Mouse (Mus musculus) adrenal gland, adult (tissue): ENCODE data around the gene Zfp566.
"Not testable (repeated sequence)": the region's sequence is repeated elsewhere in the genome, so short reads cannot be mapped to it uniquely, and the experiment has no call there.

Experiments used
- DNase-seq, 2 experiments: peaks; one replicate each; pipeline ENCODE4 v3.0.0; 2022 to 2023; ENCODE audit warnings: low spot score in 1 of 2; ENCODE audit not compliant: inconsistent age in 2 of 2

Zfp566 gene

DNA sequence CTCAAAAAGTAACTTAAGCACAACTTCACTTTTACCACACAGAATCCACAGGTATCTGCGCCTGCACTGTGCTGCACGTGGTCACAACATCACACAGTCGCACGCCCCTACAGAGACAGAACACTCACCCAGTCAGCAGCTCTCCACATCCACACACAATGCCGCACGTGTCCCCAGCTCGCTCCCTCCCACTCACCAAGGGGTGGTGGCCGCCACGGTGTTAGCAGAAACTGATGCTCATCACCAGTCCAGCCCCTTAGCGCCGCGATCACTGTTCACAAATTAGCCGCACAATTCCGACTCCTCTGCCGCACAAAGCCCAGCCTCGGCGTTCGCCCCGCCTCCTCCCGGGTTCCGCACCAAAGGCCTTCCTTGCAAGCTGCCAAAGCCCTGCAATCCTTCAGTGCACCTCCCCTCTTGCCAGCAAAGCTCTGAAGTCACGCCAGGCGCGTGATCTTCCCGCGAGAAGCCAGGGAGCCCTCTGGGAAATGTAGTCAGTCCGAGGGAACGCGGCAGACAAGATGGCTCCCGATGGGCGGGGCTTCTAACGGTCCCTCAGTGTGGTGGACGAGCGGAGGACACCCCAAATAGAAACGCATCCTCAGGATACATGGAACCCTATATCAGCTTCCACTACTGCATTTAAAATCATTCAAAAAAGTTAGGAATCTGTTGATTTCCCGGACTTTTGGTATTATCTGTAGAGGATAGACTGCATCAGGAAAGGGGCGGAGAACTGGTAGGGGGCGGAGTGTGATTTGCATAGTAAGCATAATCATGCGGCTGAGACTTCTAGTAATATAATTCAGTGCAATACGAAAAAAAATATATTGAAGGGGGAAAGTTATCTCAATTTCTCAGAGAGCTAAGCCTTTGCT is at the start of gene Zfp566, which contains the start of gene Gm26920:
Zfp566 (minus strand) TSS at position 436 of the 878 bp plus-strand sequence.
Gm26920 (minus strand) TSS at position 319 of the 878 bp plus-strand sequence.
- DNase-seq = peak; percentile 96 to 98

- DNase-seq = no peak
These were observed 46.5 kb upstream of the Zfp566 start for GRCm38 (mm10) chr7:30136826-30137225.

DNA sequence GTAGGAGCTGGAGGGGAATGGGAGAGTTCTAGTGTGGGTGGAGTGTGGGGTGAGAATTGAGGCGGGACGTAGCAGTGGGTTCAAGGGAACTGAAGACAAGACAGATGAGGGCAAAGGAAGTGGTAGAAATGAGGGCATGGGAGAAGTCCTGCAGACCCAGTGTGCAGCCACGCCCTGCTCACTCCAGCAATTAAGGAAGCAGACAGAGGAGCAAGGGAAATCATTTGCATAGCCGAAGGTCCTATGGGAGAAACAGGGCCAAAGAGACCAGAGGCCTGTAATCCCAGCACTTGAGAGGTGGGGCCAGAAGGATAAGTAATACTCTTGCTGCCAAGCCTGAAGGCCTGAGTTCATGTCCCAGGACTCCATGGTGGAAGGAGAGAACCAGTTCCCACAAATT is 42.1 kb upstream of the Zfp566 start:
- DNase-seq = no peak

DNA sequence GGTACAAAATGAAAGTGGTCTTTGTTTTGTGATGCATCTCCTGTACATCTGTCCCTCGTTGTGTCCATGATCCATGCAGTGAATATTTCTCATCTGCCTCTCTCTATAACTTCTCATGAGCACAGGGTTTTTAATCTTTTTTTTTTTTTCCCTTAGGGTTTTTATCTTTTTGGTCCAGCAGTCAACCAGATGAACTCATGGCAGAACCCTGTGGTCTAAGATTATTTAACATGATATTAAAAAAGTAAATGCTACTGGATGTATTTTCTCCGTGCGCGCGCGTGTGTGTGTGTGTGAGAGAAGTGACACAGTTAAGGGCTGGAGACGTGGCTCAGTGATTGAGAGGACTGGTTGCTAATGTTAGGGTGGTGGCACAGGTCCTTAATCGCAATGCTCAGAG is 39.6 kb upstream of the Zfp566 start:
- DNase-seq = no peak

- DNase-seq = no peak
These were observed 31.8 kb upstream of the Zfp566 start for GRCm38 (mm10) chr7:30122188-30122530.

GRCm38 (mm10) chr7:30121308-30122187 is 31.2 kb upstream of the Zfp566 start, which contains the start of gene Zfp382:
Gene Zfp382, plus strand, starts transcription at chr7:30121942.
- peak; percentile 91 to 96 for DNase-seq

DNA sequence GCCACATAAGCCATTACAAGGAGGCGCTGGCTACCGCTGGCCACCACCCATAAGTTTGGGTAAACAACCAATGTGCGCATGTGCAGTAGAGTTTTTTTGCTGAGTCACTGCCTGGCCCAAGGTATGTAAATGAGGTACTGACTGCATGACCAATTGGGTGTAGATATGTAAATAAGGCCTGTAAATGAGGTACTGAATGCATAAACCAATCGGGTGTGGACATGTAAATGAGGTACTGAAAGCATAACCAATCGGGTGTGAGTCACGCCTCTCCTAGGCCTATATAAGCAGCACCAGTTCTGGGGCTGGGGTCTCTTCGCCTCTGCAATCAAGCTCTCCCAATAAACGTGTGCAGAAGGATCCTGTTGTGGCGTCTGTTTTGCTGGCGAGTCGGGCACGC is 27.6 kb upstream of the Zfp566 start:
- not testable (repeated sequence) for DNase-seq

DNA sequence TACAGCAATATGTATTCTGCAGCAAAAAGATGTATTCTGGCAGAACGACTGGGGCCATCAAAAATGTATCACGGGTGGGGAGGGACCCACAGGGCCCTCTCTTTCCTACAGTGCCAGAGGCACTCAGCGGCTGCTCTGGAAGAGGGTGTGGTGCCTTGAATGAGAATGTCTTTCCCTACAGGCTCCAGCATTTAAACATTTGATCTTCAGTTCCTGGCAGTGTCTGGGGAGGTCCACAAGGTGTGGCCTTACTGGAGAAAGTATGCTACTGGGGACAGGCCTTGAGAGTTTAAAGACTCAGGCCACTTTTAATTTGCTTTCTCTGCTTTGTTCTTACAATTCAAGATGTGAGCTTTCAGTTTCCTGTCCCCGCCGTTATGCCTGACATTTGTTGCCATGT is 25.7 kb upstream of the Zfp566 start:
- DNase-seq = no peak

DNA sequence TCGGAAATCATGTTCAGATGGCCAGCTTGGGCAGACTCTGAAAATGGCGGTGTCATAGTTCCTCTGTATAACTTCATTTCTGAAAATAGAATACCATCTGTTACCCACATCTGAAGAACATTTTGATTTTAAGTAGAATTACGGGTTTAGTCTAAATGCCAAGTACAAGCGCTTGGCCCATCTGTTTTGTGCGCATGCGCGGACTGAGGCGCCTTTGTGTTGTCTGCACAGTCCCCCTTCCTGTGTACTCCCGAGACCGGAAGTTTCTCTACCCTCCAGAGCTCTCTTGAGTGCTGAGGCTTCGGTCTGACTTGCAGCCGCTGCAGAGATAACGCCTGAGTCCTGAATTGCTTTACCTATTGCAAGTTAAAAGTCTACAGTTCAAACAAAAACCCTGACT is 9.0 kb upstream of the Zfp566 start:
- DNase-seq = no peak

GRCm38 (mm10) chr7:30095551-30096125 is 5.3 kb upstream of the Zfp566 start:
- peak in 1 of 2 experiments; percentile 53 for DNase-seq

- peak; percentile 91 to 97 for DNase-seq
These were observed 4.5 kb upstream of the Zfp566 start, which contains the start of gene Zfp260 for GRCm38 (mm10) chr7:30094646-30095429. Gene Zfp260, plus strand, starts transcription at chr7:30094777.

GRCm38 (mm10) chr7:30093918-30094415 is 3.6 kb upstream of the Zfp566 start:
- peak in 1 of 2 experiments; percentile 46 for DNase-seq

- no peak for DNase-seq
These were observed 2.3 kb upstream of the Zfp566 start for GRCm38 (mm10) chr7:30092666-30093065.

DNA sequence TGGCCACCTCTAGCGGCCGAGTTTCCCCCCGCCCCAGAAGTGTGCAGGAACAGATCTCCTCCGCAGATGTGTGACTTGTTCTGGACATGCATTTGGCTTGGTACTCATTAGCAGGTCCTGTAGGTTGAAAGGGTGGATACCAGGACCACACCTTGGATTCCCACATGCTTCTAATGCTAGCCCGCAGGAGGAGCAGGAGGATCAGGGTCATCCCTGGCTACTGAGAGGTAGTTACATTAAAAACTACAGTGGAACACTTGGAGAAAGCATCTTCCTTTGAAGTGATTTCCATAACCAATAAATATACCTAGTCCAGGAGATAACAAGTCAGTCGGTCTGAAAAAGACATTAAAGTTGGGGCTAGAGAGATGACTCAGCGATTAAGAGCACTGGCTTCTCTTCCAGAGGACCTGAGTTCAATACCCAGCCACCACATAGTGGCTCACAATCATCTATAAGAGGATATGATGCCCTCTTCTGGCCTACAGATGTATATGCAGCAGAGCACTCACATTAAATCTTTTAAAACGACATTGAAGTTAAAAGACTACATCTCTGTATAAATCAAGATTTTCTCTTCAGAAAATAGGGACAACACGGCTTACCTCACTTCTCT is 751 bp upstream of the Zfp566 start:
- DNase-seq = peak in 1 of 2 experiments; percentile 59

- DNase-seq = peak; percentile 21 to 37
These were observed 922 bp downstream of the Zfp566 start for GRCm38 (mm10) chr7:30089405-30089804.

GRCm38 (mm10) chr7:30086524-30086923 is 3.8 kb downstream of the Zfp566 start:
- no peak for DNase-seq

DNA sequence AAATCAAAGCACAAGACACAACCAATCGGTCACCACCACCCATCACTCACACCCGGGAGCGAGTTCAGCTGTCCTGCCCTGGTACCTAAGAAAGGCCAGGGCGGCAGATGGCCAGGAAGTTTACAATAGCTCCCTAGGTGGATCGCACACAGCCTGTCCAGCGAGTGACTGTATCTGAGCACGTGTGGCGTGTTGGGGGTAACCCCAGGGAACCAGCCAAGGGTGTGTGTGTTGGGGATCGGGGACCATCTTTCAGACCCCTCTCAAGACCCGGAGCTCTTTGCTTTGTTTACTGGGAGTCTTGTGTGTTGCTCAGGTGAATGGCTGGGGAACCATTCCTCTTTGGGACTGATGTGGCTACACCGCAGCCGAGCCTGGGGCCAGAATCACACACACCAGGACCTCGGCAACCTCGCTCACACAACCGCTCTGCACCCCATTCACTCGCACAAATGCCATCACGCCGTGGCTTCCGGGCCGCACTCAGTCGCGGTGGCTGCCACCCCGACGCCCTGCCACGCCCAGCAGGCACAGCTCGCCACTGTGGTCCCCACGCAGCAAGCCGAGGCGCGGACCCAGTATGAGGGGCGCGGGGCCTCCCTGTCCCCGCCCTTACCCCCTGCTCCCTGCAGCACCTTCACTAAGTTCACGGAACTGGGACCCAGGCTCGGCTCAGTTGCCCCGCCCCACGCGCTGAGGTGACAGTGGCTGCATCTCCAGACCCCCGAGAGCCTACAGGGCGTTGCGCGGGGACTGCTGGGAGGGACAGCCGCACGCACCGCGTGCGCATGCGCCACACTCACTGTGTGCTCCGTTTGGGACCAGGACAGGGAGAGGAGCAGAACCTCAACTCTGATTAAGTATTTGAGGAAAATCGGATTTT is 17.9 kb downstream of the Zfp566 start, which contains the start of gene Zfp82:
Zfp82 (minus strand) TSS at position 755 of the 883 bp plus-strand sequence.
- peak; percentile 87 to 94 for DNase-seq

GRCm38 (mm10) chr7:30064622-30065021 is 25.7 kb downstream of the Zfp566 start:
- DNase-seq = no peak

DNA sequence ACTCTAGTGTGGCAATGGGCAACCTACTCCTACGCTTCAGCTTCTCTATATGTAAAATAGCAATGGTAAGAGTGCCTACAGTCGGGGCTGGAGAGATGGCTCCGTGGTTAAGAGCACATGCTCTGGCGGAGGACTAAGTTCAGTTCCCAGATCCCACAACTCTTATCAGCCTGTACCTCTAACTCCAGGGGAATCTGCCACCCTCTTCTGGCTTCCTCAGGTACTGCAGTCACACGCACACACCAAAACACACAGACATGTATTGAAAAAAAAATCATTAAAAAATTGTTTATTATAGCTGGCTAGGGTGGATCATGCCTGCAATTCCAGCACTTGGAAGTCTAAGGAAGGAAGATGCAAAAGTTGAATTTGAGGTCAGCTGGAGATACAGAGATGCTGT is 27.8 kb downstream of the Zfp566 start:
- peak in 1 of 2 experiments; percentile 39 for DNase-seq
